Mouse (Mus musculus) MEL (cell line): ENCODE results near the gene Anapc15. TPM values are rescaled to one million over a fixed set of nuclear protein-coding genes. Genes with fewer than 3 reads are reported as not detected.
A peak's percentile ranks its signal among the peaks of the same experiment; 100 is the strongest.

Experiments
- DNase-seq: peaks from one replicate; pipeline ENCODE4 v3.0.0; 2011; ENCODE audit warnings: low read depth, low spot score
- H3K27ac ChIP-seq: 2 replicates; pipeline ENCODE4 v1.5.1; 2012; ENCODE audit warnings: low read depth, mild to moderate bottlenecking, control low read depth, low read length, moderate library complexity; ENCODE audit not compliant: control insufficient read depth
- H3K27me3 ChIP-seq, 2 experiments: fragments of 150-350 bp in 1 of 2; sonication (generic) in 1 of 2; 2 replicates each; pipeline ENCODE4 v1.6.1; 2012; ENCODE audit warnings: low read length in 2 of 2, mild to moderate bottlenecking in 2 of 2, improper control_type of control experiment in 1 of 2, moderate library complexity in 1 of 2; ENCODE audit not compliant: insufficient read depth in 2 of 2, control insufficient read depth in 1 of 2
- H3K36me3 ChIP-seq, 2 experiments: 2 replicates each; pipeline ENCODE4 v1.6.1; 2012 to 2014; ENCODE audit warnings: low read length in 2 of 2, improper control_type of control experiment in 1 of 2, inconsistent platforms in 1 of 2, mild to moderate bottlenecking in 1 of 2; ENCODE audit not compliant: insufficient read depth in 2 of 2, control insufficient read depth in 1 of 2
- H3K4me1 ChIP-seq, 2 experiments: fragments of 150-350 bp in 1 of 2; sonication (generic) in 1 of 2; 2 replicates each; pipeline ENCODE4 v1.6.1; 2012; ENCODE audit warnings: low read length in 2 of 2, improper control_type of control experiment in 1 of 2, mild to moderate bottlenecking in 1 of 2; ENCODE audit not compliant: insufficient read depth in 2 of 2, control insufficient read depth in 1 of 2
- H3K4me3 ChIP-seq, 2 experiments: fragments of 150-350 bp in 1 of 2; sonication (generic) in 1 of 2; 2 replicates each; pipeline ENCODE4 v1.5.1; 2012; ENCODE audit warnings: low read depth in 2 of 2, low read length in 2 of 2, mild to moderate bottlenecking in 2 of 2, moderate library complexity in 2 of 2, control low read depth in 1 of 2, improper control_type of control experiment in 1 of 2; ENCODE audit not compliant: control insufficient read depth in 1 of 2, insufficient read depth in 1 of 2
- H3K79me2 ChIP-seq: 2 replicates; pipeline ENCODE4 v1.6.1; 2012; ENCODE audit warnings: mild to moderate bottlenecking, low read length, moderate library complexity; ENCODE audit not compliant: control insufficient read depth, poor library complexity, insufficient read depth
- H3K9ac ChIP-seq: 2 replicates; pipeline ENCODE4 v1.6.1; 2012; ENCODE audit warnings: low read depth, mild to moderate bottlenecking, control low read depth, low read length, moderate library complexity; ENCODE audit not compliant: control insufficient read depth, poor library complexity, severe bottlenecking
- H3K9me3 ChIP-seq: fragments of 150-350 bp; sonication (generic); replicated peaks from 2 replicates; pipeline ENCODE4 v1.6.1; 2012; ENCODE audit warnings: mild to moderate bottlenecking, low read length, improper control_type of control experiment, moderate library complexity; ENCODE audit not compliant: insufficient read depth
- CTCF ChIP-seq, 3 experiments: IDR thresholded peaks in 2 of 3; conservative IDR thresholded peaks in 1 of 3; 2 replicates each; pipeline ENCODE4 v1.5.1; 2011 to 2012; ENCODE audit warnings: low read length in 3 of 3, low read depth in 2 of 3, mild to moderate bottlenecking in 2 of 3, improper control_type of control experiment in 1 of 3, inconsistent platforms in 1 of 3, mixed read lengths in 1 of 3, moderate library complexity in 1 of 3; ENCODE audit not compliant: control insufficient read depth in 1 of 3, insufficient read depth in 1 of 3, poor library complexity in 1 of 3, severe bottlenecking in 1 of 3
- ELF1 ChIP-seq: IDR thresholded peaks from 2 replicates; pipeline ENCODE4 v1.6.1; 2014; ENCODE audit warnings: low read depth, mild to moderate bottlenecking, inconsistent platforms, low read length, improper control_type of control experiment, moderate library complexity
- GABPA ChIP-seq: IDR thresholded peaks from 2 replicates; pipeline ENCODE4 v1.6.1; 2012; ENCODE audit warnings: low read depth, mild to moderate bottlenecking, inconsistent platforms, low read length, improper control_type of control experiment, moderate library complexity
- KAT2A ChIP-seq: conservative IDR thresholded peaks from 2 replicates; pipeline ENCODE4 v1.6.1; 2012; ENCODE audit warnings: low read depth, low read length, improper control_type of control experiment, inconsistent platforms
- MAX ChIP-seq: IDR thresholded peaks from 2 replicates; pipeline ENCODE4 v1.6.1; 2011; ENCODE audit warnings: low read length, improper control_type of control experiment
- MEF2A ChIP-seq: IDR thresholded peaks from 2 replicates; pipeline ENCODE4 v1.6.1; 2014; ENCODE audit warnings: low read depth, mild to moderate bottlenecking, inconsistent platforms, low read length, improper control_type of control experiment; ENCODE audit not compliant: poor library complexity, insufficient replicate concordance, severe bottlenecking; ENCODE audit errors: extremely low read depth
- MXI1 ChIP-seq: IDR thresholded peaks from 2 replicates; pipeline ENCODE4 v1.6.1; 2011; ENCODE audit warnings: mild to moderate bottlenecking, low read depth, low read length, improper control_type of control experiment
- SIN3A ChIP-seq: IDR thresholded peaks from 2 replicates; pipeline ENCODE4 v1.6.1; 2012; ENCODE audit warnings: low read length, improper control_type of control experiment, inconsistent platforms
- SMC3 ChIP-seq: IDR thresholded peaks from 2 replicates; pipeline ENCODE4 v1.6.1; 2011; ENCODE audit warnings: low read depth, low read length, improper control_type of control experiment
- TAL1 ChIP-seq: IDR thresholded peaks from 2 replicates; pipeline ENCODE4 v1.6.1; 2012; ENCODE audit warnings: mild to moderate bottlenecking, inconsistent platforms, low read length, moderate library complexity, mixed read lengths
- UBTF ChIP-seq: IDR thresholded peaks from 2 replicates; pipeline ENCODE4 v1.6.1; 2012; ENCODE audit warnings: low read depth, mild to moderate bottlenecking, inconsistent platforms, low read length, improper control_type of control experiment, moderate library complexity, borderline replicate concordance; ENCODE audit not compliant: insufficient read depth
- USF1 ChIP-seq: IDR thresholded peaks from 2 replicates; pipeline ENCODE4 v1.6.1; 2014; ENCODE audit warnings: low read depth, mild to moderate bottlenecking, inconsistent platforms, low read length, improper control_type of control experiment, moderate library complexity
- USF2 ChIP-seq, 2 experiments: IDR thresholded peaks; 2 replicates each; pipeline ENCODE4 v1.6.1; 2011 to 2012; ENCODE audit warnings: improper control_type of control experiment in 2 of 2, low read length in 2 of 2, borderline replicate concordance in 1 of 2, inconsistent platforms in 1 of 2, low read depth in 1 of 2, mild to moderate bottlenecking in 1 of 2; ENCODE audit not compliant: insufficient read depth in 1 of 2
- ZMIZ1 ChIP-seq: IDR thresholded peaks from 2 replicates; pipeline ENCODE4 v1.6.1; 2012; ENCODE audit warnings: low read depth, mild to moderate bottlenecking, inconsistent platforms, low read length, improper control_type of control experiment, moderate library complexity
- polyA plus RNA-seq, 2 experiments: library from polyadenylated mRNA; stranded (reverse) in 1 of 2; unstranded in 1 of 2; fragments of >175 nt in 1 of 2; fragments of >200 nt in 1 of 2; gene quantifications; 2 replicates each; pipeline versions ENCODE4 v1.2.1 to v1.2.4; 2012; ENCODE audit warnings: low replicate concordance in 2 of 2, low read depth in 1 of 2; ENCODE audit not compliant: insufficient read length in 2 of 2, insufficient read depth in 1 of 2, missing spikeins in 1 of 2
- total RNA-seq: library from RNA; depleted of rRNA; stranded (reverse); fragments of 300-350 nt; gene quantifications from 2 replicates; pipeline ENCODE4 v1.2.3, GENCODE M21; 2012

The Anapc15 gene
- total and polyA plus RNA-seq, 3 experiments, result 68.7 to 103 TPM; not detected in 1

- no peaks in the 10 kb centered on the region; a peak in 1 of 4 replicates for H3K36me3 ChIP-seq
- H3K9ac ChIP-seq, result no peak overlapping the region
- no peak overlapping the region for H3K27ac ChIP-seq
- H3K4me3 ChIP-seq, result no peak overlapping the region
- no peaks in the 10 kb centered on the region for H3K4me1 ChIP-seq
- H3K79me2 ChIP-seq, result no peaks in the 10 kb centered on the region
- no peak for DNase-seq
- TF ChIP-seq CTCF (IDR thresholded peaks at IDR 0.05 in 2 of 3, conservative IDR thresholded peaks at IDR 0.05 in 1 of 3; ENCODE audit: control insufficient read depth in 1 of 3, insufficient read depth in 1 of 3, low read depth in 2 of 3, low read length in 3 of 3, poor library complexity in 1 of 3, severe bottlenecking in 1 of 3), result peak in 1 of 3 experiments; percentile 7; a peak in 1 of 6 replicates
- TF ChIP-seq SIN3A, result no peak
- no peaks in the 10 kb centered on the region for H3K27me3 ChIP-seq
- H3K9me3 ChIP-seq, result no peaks in the 10 kb centered on the region
Measured at GRCm38 (mm10) chr7:101822836-101823757, 40.4 kb upstream of the Anapc15 start.

GRCm38 (mm10) chr7:101823758-101824630 is 39.5 kb upstream of the Anapc15 start:
- no peaks in the 10 kb centered on the region for H3K27me3 ChIP-seq
- H3K36me3 ChIP-seq, result no peaks in the 10 kb centered on the region; a peak in 1 of 4 replicates
- no peaks in the 10 kb centered on the region for H3K79me2 ChIP-seq
- no peak overlapping the region for H3K9ac ChIP-seq
- no peak for DNase-seq
- no peak overlapping the region for H3K27ac ChIP-seq
- H3K4me3 ChIP-seq, result no peak overlapping the region
- TF ChIP-seq ZMIZ1, result no peak
- TF ChIP-seq UBTF, result no peak
- TF ChIP-seq SMC3, result no peak
- no peak for TF ChIP-seq MXI1
- no peak for TF ChIP-seq GABPA
- TF ChIP-seq MAX, result no peak
- no peak for TF ChIP-seq USF1
- TF ChIP-seq CTCF (IDR thresholded peaks at IDR 0.05 in 2 of 3, conservative IDR thresholded peaks at IDR 0.05 in 1 of 3; ENCODE audit: control insufficient read depth in 1 of 3, insufficient read depth in 1 of 3, low read depth in 2 of 3, low read length in 3 of 3, poor library complexity in 1 of 3, severe bottlenecking in 1 of 3), result no peak
- TF ChIP-seq ELF1, result no peak
- no peak for TF ChIP-seq TAL1
- TF ChIP-seq MEF2A, result no peak
- no peak for TF ChIP-seq USF2 (IDR thresholded peaks at IDR 0.05; ENCODE audit: borderline replicate concordance in 1 of 2, insufficient read depth in 1 of 2, low read depth in 1 of 2, low read length in 2 of 2)
- TF ChIP-seq KAT2A, result no peak
- H3K4me1 ChIP-seq, result no peaks in the 10 kb centered on the region
- no peaks in the 10 kb centered on the region for H3K9me3 ChIP-seq
